Mouse (Mus musculus) G1E (cell line): ENCODE results near the gene Zfp319. TPM values are rescaled to one million over a fixed set of nuclear protein-coding genes. Genes with fewer than 3 reads are reported as not detected.
A peak's percentile ranks its signal among the peaks of the same experiment; 100 is the strongest.
"Not testable (repeated sequence)": the region's sequence is repeated elsewhere in the genome, so short reads cannot be mapped to it uniquely, and the experiment has no call there.

Experiments
- ATAC-seq: 2 replicates; pipeline ENCODE4 v1.8.0; 2016; ENCODE audit warnings: mild to moderate bottlenecking; ENCODE audit not compliant: insufficient number of reproducible peaks, poor library complexity, low FRiP score, severe bottlenecking; ENCODE audit errors: extremely low read depth
- DNase-seq: peaks from one replicate; pipeline ENCODE4 v3.0.0; 2012; ENCODE audit warnings: low spot score
- H3K27me3 ChIP-seq: 2 replicates; pipeline ENCODE4 v1.6.1; 2012; ENCODE audit warnings: mild to moderate bottlenecking, low read length, inconsistent platforms; ENCODE audit not compliant: insufficient read depth
- H3K36me3 ChIP-seq: replicated peaks from 2 replicates; pipeline ENCODE3; 2012; ENCODE audit warnings: mild to moderate bottlenecking, inconsistent platforms
- H3K4me1 ChIP-seq: 2 replicates; pipeline ENCODE4 v1.6.1; 2012; ENCODE audit warnings: low read depth, low read length, inconsistent platforms, mixed read lengths; ENCODE audit not compliant: insufficient read depth
- H3K4me3 ChIP-seq: 2 replicates; pipeline ENCODE4 v1.5.1; 2012; ENCODE audit warnings: low read depth, mild to moderate bottlenecking, inconsistent platforms, low read length, moderate library complexity, mixed read lengths
- H3K9me3 ChIP-seq: replicated peaks from 2 replicates; pipeline ENCODE4 v1.6.1; 2012; ENCODE audit warnings: inconsistent platforms
- CTCF ChIP-seq: IDR thresholded peaks from 2 replicates; pipeline ENCODE4 v1.5.1; 2012; ENCODE audit warnings: low read depth, low read length, inconsistent platforms, mixed read lengths
- GATA1 ChIP-seq: IDR thresholded peaks from 2 replicates; pipeline ENCODE4 v1.6.1; 2012; ENCODE audit warnings: borderline replicate concordance, low read length, inconsistent platforms, mixed read lengths
- GATA2 ChIP-seq: IDR thresholded peaks from 2 replicates; pipeline ENCODE4 v1.6.1; 2012; ENCODE audit warnings: low read depth, low read length, inconsistent platforms, borderline replicate concordance
- POLR2AphosphoS5 ChIP-seq: IDR thresholded peaks from 2 replicates; pipeline ENCODE4 v1.6.1; 2012; ENCODE audit warnings: low read depth, low read length, inconsistent platforms; ENCODE audit not compliant: insufficient replicate concordance
- TAL1 ChIP-seq: conservative IDR thresholded peaks from 2 replicates; pipeline ENCODE4 v1.6.1; 2012; ENCODE audit warnings: low read depth, low read length, inconsistent platforms, mixed read lengths
- polyA plus RNA-seq: library from polyadenylated mRNA; stranded (reverse); fragments of >175 nt; gene quantifications from 2 replicates; pipeline ENCODE4 v1.2.3, GENCODE M21; 2012
- total RNA-seq, 2 experiments: library from RNA; stranded (forward) in 1 of 2; stranded (reverse) in 1 of 2; fragments of 200-1000 nt in 1 of 2; fragments of >200 nt in 1 of 2; fragmentation: Nextera tagmentation in 1 of 2; gene quantifications; 2 replicates each; pipeline ENCODE4 v1.2.3; 2014 to 2017

The Zfp319 gene
- total RNA-seq (2014; fragmentation: Nextera tagmentation) (7.5 TPM in 2 replicates), total RNA-seq (2017) (2.1 and 2.3 TPM in 2 replicates), polyA plus RNA-seq (7.2 and 8.2 TPM in 2 replicates)

DNA sequence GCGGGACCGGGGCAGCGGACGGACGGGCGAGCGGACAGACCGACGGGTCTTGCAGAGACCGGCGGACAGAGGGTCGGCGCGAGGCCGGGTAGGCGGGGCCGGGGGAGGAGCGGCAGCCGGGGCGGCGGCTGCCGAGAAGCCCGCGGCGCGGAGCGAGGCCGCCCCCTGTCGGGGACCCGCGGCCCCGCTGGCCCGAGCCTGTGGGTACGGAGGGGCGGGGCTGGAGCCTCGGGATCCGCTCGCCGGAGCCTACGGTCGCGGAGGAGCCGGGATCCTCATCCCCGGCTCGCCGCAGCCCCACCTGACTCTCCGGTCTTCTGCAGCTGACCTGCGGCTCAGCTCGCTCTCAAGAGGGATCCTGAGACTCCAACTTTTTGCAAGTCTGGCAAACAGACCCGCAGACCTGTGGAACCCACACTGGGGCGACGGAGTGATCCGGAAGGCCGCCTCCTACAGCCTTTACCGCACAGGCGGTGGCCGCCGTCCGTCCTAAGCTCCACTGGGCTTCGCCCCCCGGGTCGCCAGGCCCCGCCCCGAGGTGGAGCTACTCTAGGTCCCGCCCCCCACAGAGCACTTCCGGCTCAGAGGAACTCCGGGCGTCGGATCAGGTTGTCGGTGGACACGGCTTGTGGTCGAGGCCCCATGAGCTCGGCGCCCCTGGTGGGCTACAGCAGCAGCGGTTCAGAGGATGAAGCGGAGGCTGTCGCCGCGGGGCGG, at the start of gene Zfp319, which contains the start of gene Usb1:
Zfp319 (minus strand) TSS at position 231 of the 717 bp plus-strand sequence.
Usb1 (plus strand) TSS at position 565 of the 717 bp plus-strand sequence.
- H3K27me3 ChIP-seq: peaks cover 3% of the 10 kb centered on the region; the same call in 1 of the 2 replicates
- H3K4me3 ChIP-seq: peak within 1 kb of the TSS; percentile 88
- H3K36me3 ChIP-seq: peaks cover 62% of the 10 kb centered on the region
- DNase-seq (peak; percentile 97), ATAC-seq (peak; percentile 90)
- H3K9me3 ChIP-seq: peaks cover 4% of the 10 kb centered on the region; the same call in 1 of the 2 replicates
- peaks cover 45% of the 10 kb centered on the region for H3K4me1 ChIP-seq
- TF ChIP-seq GATA2 (no peak), CTCF (peak; percentile 35; the same call in 1 of the 2 replicates), GATA1 (no peak), TAL1 (no peak)

DNA sequence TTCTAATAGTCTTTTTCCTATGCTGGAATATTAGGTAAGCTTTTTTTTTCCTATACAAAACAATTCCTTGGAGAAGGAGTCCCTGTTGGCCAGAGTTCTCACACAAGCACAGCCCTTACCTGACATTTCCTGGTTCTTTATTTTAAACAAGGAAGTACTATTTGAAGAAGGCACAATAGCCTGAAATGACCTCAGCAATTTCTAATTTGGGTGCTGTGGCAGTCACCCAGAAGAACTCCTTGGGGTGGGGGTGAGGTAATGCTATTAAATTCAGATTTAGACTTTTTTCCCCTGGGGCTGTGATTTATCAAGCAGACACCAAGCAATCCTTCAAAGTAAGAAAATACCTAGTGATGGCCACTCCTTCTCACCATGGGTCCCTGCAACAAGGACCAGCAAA, 49.2 kb upstream of the Zfp319 start:
- Histone ChIP-seq H3K27me3 (peaks cover 12% of the 10 kb centered on the region), H3K4me1 (0 out of 2 replicates have a peak, but pooled peaks cover 3% of the 10 kb centered on the region), H3K9me3 (no peaks in the 10 kb centered on the region), H3K36me3 (no peaks in the 10 kb centered on the region), H3K4me3 (no peak overlapping the region)
- ATAC-seq (no peak), DNase-seq (no peak)
- TF ChIP-seq GATA2: no peak
- TF ChIP-seq CTCF: no peak
- no peak for TF ChIP-seq POLR2AphosphoS5
- TF ChIP-seq TAL1: no peak
- TF ChIP-seq GATA1: no peak

DNA sequence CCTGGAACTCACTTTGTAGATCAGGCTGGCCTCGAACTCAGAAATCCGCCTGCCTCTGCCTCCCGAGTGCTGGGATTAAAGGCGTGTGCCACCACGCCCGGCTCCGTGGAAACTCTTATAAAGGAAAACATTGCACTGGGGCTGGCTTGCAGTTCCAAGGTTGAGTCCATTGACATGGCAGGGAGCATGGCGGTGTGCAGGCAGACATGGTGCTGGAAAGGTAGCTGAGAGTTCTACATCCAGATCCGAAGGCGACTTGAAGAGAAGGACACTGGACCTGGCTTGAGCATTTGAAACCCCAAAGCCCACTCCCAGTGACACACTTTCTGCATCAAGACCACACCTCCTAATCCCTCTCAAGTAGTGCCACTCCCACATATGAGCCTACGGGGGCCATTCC, 47.2 kb upstream of the Zfp319 start:
- H3K4me1 ChIP-seq, H3K4me3 ChIP-seq, ATAC-seq, H3K36me3 ChIP-seq, DNase-seq, H3K9me3 ChIP-seq: not testable (repeated sequence)
- H3K27me3 ChIP-seq: peaks cover 23% of the 10 kb centered on the region

DNA sequence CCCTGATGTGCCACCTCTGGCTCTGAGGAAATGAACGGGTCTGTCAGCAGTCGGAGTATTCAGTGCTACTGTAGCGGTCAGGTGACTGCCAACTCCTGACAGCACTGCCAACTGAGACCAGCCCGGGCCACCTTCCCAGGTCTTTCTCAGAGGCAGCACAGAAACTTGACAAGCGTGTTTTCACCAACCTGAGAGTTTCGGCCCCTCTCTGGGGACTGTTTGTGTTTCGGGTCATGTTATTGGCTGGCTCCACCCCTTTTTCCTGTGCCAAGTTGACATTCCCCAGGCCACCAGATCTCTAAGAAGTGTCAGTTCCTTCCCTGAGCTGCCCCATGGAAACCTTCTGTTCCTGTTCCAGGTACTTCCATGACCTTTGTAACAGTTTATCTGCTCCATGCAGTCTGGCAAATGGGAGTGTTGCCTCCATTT, 46.1 kb upstream of the Zfp319 start:
- ATAC-seq (no peak), DNase-seq (no peak)
- peaks cover 23% of the 10 kb centered on the region for H3K27me3 ChIP-seq
- no peaks in the 10 kb centered on the region for H3K36me3 ChIP-seq
- TF ChIP-seq GATA2 (no peak), TAL1 (no peak), POLR2AphosphoS5 (no peak), CTCF (no peak), GATA1 (no peak)
- H3K4me3 ChIP-seq: no peak overlapping the region
- H3K9me3 ChIP-seq: no peaks in the 10 kb centered on the region
- 0 out of 2 replicates have a peak, but pooled peaks cover 3% of the 10 kb centered on the region for H3K4me1 ChIP-seq

DNA sequence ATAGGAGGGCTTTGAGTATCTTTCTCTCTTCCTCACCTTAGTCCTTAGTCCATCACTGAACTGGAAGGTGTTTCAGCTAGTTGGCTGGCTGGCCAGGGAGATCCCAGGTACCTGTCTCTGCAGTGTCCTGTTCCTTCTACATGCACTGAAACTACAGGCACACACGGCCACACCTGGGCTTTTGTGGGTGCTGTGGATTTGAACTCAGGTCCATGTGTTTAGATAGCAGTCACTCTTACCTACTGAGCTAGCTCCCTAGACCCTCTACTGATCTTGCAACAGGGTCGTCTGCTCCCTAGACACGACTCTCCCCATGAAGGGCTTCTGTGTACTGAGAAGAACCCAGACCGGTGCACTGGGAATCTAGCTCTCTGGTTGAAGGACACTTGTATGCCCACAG, 45.4 kb upstream of the Zfp319 start:
- DNase-seq (no peak), ATAC-seq (no peak)
- H3K4me1 ChIP-seq: 0 out of 2 replicates have a peak, but pooled peaks cover 3% of the 10 kb centered on the region
- H3K36me3 ChIP-seq: no peaks in the 10 kb centered on the region
- H3K4me3 ChIP-seq: no peak overlapping the region
- no peaks in the 10 kb centered on the region for H3K9me3 ChIP-seq
- no peak for TF ChIP-seq POLR2AphosphoS5
- no peak for TF ChIP-seq TAL1
- no peak for TF ChIP-seq GATA1
- TF ChIP-seq CTCF: no peak
- no peak for TF ChIP-seq GATA2
- peaks cover 24% of the 10 kb centered on the region for H3K27me3 ChIP-seq

DNA sequence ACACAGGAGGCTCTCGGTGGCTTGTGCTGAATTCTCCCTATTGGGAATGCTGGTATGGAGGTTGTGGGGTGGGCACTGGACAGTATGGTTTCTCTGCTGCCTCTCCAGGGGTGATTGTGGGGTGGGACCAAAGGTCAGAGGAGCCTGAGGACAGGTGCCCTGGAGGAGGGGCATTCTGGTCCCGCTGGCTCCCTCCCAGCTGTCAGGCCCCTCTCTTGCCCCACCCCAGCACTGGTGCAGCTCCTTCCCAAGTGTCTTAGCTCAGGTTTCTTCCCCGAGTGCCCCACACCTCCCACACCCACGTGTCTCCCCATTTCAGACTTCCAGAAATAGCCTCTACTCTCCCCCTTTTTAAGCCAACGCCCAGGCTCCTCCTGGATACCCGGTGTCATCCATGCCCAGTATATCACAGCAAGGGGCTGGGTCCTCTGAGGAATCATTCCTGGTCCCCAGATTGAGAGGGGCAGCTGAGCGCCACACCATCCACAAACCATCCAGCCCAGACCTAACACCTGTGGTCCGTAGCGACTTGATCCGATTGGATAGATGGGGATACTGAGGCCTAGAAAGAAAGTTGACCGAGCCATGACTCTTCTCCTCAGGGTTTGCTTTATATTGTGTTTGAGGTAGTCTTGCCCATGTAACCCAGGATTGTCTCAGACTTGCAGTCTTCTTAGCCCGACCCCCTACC, 44.7 kb upstream of the Zfp319 start:
- TF ChIP-seq CTCF: no peak
- no peak for TF ChIP-seq GATA2
- no peak for TF ChIP-seq TAL1
- no peak for TF ChIP-seq GATA1
- TF ChIP-seq POLR2AphosphoS5: no peak
- H3K4me1 ChIP-seq: 0 out of 2 replicates have a peak, but pooled peaks cover 3% of the 10 kb centered on the region
- DNase-seq (no peak), ATAC-seq (no peak)
- H3K27me3 ChIP-seq: peaks cover 24% of the 10 kb centered on the region
- no peak overlapping the region for H3K4me3 ChIP-seq
- H3K9me3 ChIP-seq: no peaks in the 10 kb centered on the region
- no peaks in the 10 kb centered on the region for H3K36me3 ChIP-seq
